Mouse (Mus musculus) A20 (cell line): Measurements from ENCODE around the gene Vmn2r58.
"Not testable (repeated sequence)": the region's sequence is repeated elsewhere in the genome, so short reads cannot be mapped to it uniquely, and the experiment has no call there.

Source experiments
- DNase-seq: peaks from one replicate; pipeline ENCODE4 v3.0.0-alpha.2; 2011; ENCODE audit warnings: low read depth, low spot score

Vmn2r58 gene

DNA sequence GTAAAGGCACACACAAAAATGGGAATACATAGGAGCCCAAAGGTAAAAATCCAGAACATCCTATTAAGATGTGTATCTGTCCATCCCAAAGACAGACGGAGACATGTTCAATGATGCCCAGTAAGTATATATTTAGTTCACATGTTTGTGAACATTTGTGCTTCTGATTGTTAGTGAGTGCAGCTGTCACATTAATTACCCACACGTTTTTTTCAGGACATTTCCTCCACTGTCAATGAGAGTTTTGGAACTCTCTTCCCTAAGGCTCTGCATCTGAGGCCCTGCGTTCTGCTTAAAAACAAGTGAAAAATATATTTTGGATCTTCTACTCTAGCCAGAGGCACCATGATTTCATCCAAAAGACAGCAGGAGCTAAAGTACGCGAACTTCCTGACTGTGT, at the start of gene Vmn2r58:
Gene Vmn2r58 (minus strand): TSS at position 101 of the 400 bp plus-strand sequence.
- not testable (repeated sequence) for DNase-seq
